Mouse (Mus musculus) embryo, embryonic 11 days (tissue): ENCODE measurements at regions not wholly inside any gene's neighbourhood (a gene's known extent, or its start where the extent isn't known, plus 50 kb on each side); places are given as distances from the start of the nearest gene placed in this dataset.

Experiments
- DNase-seq: peaks from one replicate; pipeline ENCODE4 v3.0.0-alpha.2; 2015

GRCm38 (mm10) chr7:93136061-93136460 is 56.4 kb downstream of the Fam181b start:
- DNase-seq = no peak

- DNase-seq = peak; percentile 1
These were observed 67.7 kb downstream of the Fam181b start for GRCm38 (mm10) chr7:93147379-93147778.

GRCm38 (mm10) chr7:93151321-93151720 is 71.7 kb downstream of the Fam181b start:
- no peak for DNase-seq

- DNase-seq = no peak
These were observed 117.4 kb downstream of the Fam181b start for GRCm38 (mm10) chr7:93197106-93197505.
